Mouse (Mus musculus): ENCODE measurements around the gene Ssbp3.

Gene Ssbp3

DNA sequence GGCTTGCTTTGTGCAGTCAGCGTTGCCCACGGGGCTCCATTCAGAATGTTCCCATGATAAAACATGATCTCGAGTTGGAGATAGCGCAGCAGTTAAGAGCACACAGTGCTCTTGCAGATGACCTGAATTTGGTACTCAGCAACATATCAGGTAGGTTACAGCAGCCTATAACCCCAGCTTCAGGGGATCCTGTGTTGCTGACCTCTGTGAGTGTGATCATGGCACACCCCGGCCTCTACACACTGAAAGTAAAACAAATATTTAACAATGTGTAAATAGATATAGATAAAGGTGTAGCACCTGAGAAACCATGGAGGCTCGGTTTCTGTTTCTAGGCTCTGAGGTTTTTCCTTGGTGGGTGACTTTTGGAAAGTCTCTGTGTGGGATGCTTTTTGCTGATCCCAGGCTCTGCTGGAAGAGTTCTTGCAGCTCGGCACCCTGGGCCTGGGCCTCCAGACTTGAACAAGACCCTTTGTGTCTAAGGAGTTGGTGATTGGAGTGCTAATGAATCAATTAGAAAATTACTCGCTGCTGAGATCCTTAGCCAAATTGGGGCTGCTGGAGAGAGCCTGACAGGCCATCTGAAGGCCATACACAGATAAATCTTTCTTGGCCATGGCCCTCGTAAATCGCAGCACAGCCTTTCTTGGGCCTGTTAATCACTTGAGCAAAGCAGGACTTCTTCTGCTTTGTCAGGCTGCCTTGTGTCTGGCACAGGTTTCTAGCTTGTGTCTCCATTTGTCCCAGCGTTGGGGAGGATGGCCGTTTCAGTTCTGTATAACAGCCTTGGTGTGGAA is 49.2 kb downstream of the Ssbp3 start:
- DNase-seq (ENCODE audit: low spot score in 2 of 2), result no peak

DNA sequence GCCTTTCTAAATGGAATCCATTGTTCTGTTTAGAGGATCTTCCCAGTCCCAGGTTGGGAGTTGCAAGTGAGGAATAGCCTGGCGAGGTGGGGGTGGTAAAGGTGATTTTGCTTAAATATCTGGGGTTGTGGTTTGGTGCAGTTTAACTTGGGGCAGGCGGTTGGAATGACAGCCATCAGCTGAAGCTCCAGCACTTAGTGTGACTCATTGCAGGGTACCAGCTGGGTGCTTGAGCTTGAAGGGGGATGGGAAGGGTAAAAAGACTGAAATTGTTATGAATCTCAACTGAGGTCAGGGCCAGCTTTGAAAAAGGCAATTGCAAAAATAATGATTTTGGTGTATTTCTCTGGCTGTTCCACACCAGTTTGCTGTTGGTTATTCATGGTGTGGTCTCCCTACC is 50.0 kb downstream of the Ssbp3 start:
- no peak for DNase-seq (ENCODE audit: low spot score in 2 of 2)

DNA sequence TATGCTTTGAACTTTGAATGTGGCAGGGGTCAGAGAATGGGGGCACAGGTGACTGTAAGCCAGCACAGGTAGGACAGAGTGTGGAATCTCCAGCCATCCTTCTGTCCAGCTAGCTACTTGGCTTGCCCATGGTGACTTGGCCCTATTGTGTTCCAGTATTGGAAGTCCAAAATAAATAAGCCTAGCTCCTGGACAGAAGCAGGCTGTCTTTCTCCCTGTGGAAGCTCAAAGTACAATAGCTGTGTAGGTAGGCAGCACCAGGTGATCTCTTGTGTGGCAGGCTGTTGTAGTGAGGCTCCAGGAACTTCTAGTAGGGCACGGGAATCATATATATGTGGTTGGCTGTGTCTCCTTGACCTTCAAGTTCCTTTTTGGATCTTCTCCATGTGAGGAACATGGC is 50.8 kb downstream of the Ssbp3 start:
- DNase-seq (ENCODE audit: low spot score in 2 of 2), result no peak

- no peak for DNase-seq (ENCODE audit: low spot score in 2 of 2)
These were observed 53.9 kb downstream of the Ssbp3 start for GRCm38 (mm10) chr4:106964356-106964755.

- no peak for DNase-seq (ENCODE audit: low spot score in 2 of 2)
These were observed 54.5 kb downstream of the Ssbp3 start for GRCm38 (mm10) chr4:106964996-106965395.

- DNase-seq (ENCODE audit: low spot score in 2 of 2), result no peak
These were observed 55.9 kb downstream of the Ssbp3 start for GRCm38 (mm10) chr4:106966443-106966842.

DNA sequence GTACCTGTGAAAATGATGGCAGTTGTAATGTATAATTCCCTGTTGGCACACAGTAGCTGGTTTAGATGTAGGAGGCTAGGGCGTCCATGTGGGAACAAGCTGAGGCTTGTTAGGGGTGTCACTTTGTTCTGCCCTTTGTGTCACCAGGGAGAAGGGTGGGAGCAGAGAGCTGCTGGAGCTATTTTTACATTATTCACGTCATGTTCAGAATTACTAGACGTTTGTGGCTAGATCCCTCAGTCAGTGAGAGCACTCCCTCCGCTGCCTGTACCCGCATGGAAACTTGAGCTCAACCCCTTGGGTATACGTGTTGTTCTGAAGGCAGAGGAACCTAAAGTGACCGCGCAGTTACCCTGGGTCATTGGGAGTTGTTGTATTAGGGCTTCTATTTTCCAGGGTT is 58.4 kb downstream of the Ssbp3 start:
- no peak for DNase-seq (ENCODE audit: low spot score in 2 of 2)

DNA sequence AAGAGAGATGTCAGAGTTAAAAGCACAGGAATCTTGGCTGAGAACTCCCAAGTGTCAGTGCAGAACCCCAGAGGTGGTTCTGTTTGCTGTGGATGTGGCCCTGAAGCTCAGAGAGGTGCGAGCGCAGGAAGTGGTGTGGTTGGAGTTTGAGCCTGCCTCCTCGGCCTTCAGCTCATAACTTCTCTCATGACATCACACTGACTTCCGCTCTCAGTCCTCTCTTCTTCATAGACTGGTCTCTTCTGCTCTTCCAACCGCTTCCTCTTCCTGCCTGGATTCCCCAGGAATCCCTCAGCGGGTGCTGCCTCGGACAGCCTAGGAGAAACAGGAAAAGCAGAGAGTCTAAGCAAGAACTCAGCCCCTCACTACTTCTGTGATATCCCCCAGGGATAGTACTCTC is 60.3 kb downstream of the Ssbp3 start:
- DNase-seq (ENCODE audit: low spot score in 2 of 2), result no peak

DNA sequence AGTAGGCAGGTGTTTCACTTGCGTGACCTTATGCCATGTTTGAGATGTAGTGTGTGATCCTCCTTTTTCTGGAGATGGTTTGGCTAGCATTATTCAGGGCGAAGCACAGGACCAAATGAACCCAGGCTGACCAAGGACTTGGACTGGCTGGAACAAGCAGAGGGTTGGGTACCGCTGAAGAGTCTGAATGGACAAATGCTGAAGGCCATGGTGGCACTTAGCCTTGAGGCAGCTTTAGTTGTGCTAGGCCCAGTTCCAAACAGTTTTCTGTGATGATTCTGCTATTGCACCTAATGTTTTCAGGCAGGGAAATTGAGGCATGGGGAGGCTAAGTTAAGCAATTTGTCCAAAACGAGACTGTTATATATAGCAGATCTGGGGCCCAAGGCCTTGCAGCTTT is 61.6 kb downstream of the Ssbp3 start:
- DNase-seq (ENCODE audit: low spot score in 2 of 2), result no peak

GRCm38 (mm10) chr4:106972461-106973384 is 62.2 kb downstream of the Ssbp3 start:
- DNase-seq (ENCODE audit: low spot score in 2 of 2), result no peak

DNA sequence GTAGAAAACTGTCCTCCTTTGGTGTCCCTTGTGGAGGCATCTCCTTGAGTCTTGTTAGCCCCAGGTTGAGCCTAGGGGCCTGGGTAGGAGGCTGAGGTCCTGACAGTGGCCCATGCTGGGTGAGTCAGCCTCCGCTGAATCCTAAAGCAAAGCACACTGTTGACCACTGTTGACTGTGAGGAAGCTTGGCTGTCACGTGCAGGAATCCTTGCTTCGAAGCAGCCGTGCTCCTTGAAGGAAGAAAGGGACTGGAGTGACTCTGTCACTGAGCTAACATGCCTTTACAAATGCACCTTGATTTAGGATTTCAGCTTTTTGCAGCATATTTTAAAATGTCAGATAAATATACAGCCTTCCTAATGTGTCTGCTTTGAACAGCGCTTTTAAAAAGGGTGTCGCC is 64.8 kb downstream of the Ssbp3 start:
- no peak for DNase-seq (ENCODE audit: low spot score in 2 of 2)

GRCm38 (mm10) chr4:106975890-106976289 is 65.4 kb downstream of the Ssbp3 start:
- no peak for DNase-seq (ENCODE audit: low spot score in 2 of 2)

DNA sequence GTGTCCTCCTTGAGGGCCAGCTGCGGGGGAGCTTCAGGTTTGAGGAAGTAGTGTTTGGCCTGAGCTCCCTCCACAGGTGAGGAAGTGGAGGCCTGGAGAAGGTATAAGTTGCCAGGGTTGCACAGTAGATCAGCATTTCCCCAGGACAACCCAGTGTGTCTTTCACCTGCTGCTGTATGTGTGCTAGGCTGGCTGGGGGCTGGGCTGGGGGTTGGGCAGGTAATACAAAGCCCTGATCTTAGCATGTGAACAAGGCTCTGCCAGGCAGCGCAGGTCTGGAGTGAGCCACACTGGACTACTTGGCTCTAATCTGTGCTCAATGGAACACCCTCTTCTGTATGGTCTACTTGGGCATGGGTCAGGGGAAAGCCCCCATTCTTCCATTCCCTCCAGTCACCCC is 66.1 kb downstream of the Ssbp3 start:
- DNase-seq (ENCODE audit: low spot score in 2 of 2), result no peak

DNA sequence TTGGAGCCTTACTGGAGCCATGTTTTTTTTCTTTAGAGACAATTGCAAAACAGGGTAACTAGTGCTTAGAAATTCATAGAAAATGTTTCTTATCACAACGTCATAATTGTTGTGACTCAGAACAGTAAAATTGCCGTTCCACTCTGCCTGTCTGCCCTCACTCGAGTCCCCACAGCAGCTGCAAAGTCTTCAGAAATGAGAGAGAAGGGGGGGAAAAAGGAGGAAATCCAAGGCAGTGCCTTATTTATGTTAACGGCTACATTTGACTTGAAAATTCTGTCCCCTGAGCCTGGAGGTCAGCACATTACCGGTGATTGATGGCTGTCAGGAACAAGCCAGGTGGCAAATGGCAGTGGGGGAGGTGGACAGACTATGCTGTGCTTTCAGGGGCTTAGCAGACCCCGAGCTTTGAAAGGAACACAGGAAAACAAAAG is 66.7 kb downstream of the Ssbp3 start:
- no peak for DNase-seq (ENCODE audit: low spot score in 2 of 2)

DNA sequence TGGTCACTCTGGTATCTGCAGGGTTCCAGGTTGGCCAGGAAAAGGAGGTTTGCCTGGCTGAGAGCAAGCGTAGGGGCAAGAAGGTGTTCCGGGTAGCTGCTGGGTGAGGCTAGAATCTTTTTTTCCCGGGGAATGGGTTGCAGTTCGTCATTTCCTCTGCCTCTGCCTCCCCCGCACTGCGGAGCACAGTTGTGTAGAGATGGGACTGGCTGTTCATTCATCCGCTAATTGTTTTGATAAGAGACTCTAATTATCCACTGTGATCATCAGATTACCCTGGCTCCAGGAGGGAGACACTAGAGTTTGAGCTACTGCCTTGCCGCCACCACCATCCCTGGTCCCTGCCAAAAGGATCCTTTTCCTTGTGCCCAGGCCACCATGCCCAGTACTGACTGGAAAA is 67.9 kb downstream of the Ssbp3 start:
- no peak for DNase-seq (ENCODE audit: low spot score in 2 of 2)

GRCm38 (mm10) chr4:106980669-106981068 is 70.2 kb downstream of the Ssbp3 start:
- DNase-seq (ENCODE audit: low spot score in 2 of 2), result no peak

DNA sequence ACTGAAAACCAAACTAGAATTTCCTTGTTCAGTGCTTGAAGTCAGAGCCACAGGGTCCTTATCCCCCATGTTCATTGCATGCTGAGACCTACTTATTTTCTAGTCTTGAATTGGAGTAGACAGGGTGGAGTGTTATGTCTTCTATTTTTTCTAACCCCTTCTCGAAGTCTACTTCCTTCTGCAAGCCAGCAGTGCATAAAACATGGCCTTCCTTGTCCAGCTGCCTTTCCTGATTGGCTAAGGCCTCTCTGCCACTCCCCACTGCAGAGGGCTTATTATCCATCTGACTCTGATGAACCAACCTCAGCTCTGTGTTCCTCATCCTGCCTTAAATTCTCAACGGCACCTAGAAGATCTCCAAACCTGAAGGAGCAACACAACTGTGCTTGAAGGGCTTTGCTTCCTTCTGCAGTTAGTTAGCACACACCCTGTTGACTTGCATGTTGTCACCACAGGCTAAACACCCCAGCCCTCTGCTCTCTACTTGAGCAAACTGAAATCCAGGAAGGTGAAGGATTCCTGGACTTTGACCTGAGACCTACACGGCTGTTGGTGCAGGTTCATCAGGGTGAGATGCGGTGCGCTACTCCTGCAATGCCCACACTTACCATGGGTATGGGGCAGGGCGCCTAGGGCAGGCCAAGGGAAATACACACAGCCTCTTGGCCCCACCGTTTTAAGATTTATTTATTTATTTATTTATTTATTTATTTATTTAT is 71.0 kb downstream of the Ssbp3 start:
- no peak for DNase-seq (ENCODE audit: low spot score in 2 of 2)

DNA sequence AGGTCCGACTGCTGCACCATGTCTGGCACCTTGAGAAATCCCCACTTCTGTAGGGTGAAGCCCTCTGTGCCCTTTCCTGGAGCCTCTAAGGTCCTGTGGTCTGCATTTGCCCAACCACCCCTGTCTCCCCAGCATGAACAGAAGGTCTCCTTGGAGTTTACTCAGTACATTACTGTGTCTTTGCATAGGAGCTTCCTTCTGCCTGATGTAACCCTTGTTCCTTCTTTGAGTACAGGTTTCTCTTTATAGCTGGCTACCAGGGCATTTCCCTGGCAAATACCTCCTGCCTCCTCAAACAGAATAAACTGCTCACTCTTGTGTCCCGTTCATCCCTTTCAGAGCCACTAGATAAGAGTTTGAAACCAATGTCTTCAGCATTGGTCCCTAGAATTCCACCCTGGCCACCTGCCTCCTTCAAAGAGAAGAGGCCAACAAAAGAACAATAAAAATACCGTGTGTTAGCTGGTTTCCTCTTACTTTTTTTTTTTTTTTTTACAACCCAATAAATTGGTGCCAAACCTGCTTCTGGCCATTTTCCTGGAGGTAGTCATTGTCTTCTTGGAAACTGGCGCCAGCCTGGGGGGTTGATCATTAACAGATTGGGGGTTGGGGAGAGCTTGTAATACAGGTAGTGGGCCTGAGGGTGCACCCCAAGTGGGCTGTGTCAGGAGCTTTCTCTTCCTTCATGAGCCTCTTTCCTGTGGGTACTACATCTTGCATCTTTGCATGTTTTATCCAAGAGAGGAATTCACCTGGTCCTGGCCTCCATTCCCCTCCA is 72.0 kb downstream of the Ssbp3 start:
- no peak for DNase-seq (ENCODE audit: low spot score in 2 of 2)

DNA sequence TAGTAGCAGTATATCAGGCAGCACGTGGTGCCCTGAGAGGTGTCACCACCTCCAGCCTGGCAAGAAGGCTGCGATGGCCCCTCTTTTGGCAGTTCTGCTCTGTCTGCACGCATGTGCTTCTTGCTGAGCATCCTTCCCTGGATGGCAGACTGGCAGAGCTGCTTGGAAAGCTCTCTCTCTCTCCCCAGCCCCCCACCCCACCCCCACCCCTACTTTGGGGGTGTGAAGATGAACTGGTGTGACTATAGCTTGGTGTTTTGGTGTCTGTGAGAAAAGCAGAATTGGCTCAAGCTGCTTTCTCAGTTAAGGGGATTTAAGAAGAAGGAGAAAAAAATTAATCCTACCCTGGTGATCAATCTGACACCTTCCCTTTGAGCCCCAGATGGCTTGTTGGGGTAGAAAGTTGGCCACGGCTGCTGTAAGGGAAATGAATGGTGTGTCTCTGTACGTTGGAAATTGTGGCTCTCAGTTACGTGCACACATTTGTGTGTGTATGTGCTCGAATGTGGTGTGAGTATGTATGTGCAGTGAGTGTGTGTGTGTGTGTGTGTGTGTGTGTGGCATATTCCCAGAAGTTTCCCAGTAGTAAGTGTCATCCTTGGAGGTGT is 73.5 kb downstream of the Ssbp3 start:
- no peak for DNase-seq (ENCODE audit: low spot score in 2 of 2)

DNA sequence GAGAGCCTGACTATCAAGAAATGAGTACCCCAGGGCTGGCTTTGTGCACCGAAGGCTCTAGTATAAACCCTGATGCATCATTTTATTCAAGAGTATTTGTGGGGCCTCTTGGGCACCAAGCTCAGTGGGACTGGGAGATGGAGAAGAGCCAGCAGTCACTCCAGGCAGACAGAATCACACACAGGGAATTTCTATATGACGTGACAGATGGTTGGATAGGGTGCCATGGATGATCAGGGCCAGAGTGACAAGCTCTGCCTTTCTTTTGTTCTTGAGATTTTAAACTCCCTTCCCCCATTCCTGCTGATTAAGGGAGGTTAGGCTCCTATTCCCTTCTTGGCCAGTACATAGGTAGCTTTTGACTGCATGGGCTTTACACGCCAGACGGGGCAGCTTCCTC is 74.8 kb downstream of the Ssbp3 start:
- no peak for DNase-seq (ENCODE audit: low spot score in 2 of 2)
